Mouse (Mus musculus): Measurements from ENCODE around the gene Trpm3. TPM values are rescaled to one million over a fixed set of nuclear protein-coding genes. Genes with fewer than 3 reads are reported as not detected.

Trpm3 gene
- polyA plus RNA-seq, 1 experiment from 2014 or later, result 1.1 TPM

DNA sequence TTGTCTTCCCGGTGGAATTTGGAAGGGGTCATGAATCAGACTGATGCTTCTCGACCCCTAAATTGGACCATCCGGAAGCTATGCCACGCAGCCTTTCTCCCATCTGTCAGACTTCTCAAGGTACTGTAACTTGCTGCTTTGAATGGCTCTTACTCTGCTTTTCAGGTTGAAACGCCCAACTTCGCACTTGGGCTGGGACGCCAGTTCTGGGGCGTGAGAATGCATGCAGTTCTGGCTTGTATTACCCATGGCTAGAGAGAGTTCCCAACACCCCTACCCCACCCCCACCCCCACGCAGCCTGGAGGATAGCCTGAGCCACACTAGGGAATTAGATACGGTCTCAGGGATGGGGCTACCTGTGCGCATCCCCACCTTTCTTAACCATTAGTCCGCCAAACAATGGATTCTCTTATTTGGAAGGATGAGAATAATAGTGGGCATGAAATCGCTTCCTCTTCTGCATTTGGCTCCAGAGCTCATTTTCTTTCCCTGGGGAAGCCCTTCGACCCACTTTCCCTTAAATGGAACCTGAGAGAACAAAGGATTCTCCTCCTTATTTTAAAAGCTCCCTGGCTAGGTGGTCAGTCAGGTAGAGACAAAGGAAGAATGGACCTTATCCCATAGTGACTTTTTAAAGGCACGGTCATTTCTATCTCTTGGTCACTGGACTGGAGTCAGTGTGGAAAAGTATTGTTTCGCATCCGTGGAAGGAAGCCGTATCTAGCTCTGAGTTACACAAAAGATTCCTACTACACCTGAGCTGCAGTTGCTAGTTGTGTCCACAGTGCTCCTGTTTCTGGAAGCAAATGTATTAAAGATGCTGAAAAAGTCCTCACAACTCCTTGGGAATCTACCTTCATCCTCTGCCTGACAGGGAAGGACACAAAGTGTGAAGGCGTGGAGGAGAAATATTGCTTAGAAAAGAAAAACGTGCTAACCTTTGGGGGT lies 309.8 kb downstream of the Trpm3 start:
- peaks cover 18% of the 10 kb centered on the region for H3K4me1 ChIP-seq
- WGBS, result 28% methylated on average over 20 of the region's 20 CpGs
- H3K36me3 ChIP-seq, result no peaks in the 10 kb centered on the region
- no peak overlapping the region for H3K9ac ChIP-seq
- H3K27me3 ChIP-seq, result peaks cover 3% of the 10 kb centered on the region; the same call in 1 of the 2 replicates
- peak overlapping the region; percentile 37 for H3K4me3 ChIP-seq
- H3K9me3 ChIP-seq, result no peaks in the 10 kb centered on the region
- no peak overlapping the region for H3K27ac ChIP-seq
- H3K4me2 ChIP-seq, result peak overlapping the region; percentile 81
- ATAC-seq (ENCODE audit: borderline replicate concordance, extremely low read depth, low FRiP score, low TSS enrichment), result no peak

DNA sequence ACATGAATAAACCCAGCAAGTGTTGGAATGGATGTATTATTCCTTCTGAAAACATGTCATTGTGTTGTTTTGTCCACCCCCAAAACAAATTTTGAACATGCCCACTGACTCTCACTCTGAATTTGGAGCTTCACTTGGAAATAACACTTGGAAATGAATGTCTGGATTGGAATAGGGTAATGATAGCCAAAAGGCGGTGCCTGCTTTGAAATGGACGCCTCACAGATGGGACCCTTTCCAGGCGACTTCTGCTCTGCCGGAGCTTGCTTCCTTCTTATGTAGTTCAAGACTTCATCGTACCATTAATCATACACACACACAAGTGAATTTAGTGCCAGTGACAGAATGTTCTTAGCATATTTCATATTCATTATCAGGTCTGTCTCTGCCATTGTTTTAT lies 312.4 kb downstream of the Trpm3 start:
- no peak for ATAC-seq (ENCODE audit: borderline replicate concordance, extremely low read depth, low FRiP score, low TSS enrichment)
- no peak overlapping the region for H3K4me2 ChIP-seq
- no peak overlapping the region for H3K4me3 ChIP-seq
- H3K4me1 ChIP-seq, result peaks cover 18% of the 10 kb centered on the region
- H3K27me3 ChIP-seq, result peaks cover 3% of the 10 kb centered on the region; the same call in 1 of the 2 replicates
- H3K27ac ChIP-seq, result no peak overlapping the region
- H3K9me3 ChIP-seq, result no peaks in the 10 kb centered on the region
- no peak overlapping the region for H3K9ac ChIP-seq
- H3K36me3 ChIP-seq, result no peaks in the 10 kb centered on the region
- WGBS, result 65% methylated on average over 5 of the region's 5 CpGs

DNA sequence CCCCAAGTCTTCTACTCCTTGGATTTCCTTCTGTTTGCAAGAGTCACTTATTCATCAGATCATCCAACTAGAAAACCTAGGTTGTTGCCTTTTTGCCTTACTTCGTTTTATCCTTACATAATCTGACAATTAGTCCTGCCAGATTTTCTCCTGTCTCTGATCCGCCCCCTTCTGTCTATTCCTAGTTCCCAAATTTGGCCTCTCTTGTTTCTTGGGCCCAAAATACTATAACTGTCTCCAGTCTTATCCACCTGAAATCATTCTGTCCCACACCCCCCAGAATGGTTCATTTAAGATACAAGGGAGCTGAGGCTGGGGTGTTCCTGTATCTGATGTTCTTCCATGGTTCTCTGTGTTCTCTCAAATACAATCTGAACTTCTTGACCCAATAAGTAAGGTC lies 318.1 kb downstream of the Trpm3 start:
- no peaks in the 10 kb centered on the region for H3K27me3 ChIP-seq
- no peak overlapping the region for H3K9ac ChIP-seq
- H3K36me3 ChIP-seq, result no peaks in the 10 kb centered on the region
- H3K4me3 ChIP-seq, result no peak overlapping the region
- no peaks in the 10 kb centered on the region for H3K4me1 ChIP-seq
- no peaks in the 10 kb centered on the region for H3K9me3 ChIP-seq
- no peak overlapping the region for H3K4me2 ChIP-seq
- no peak overlapping the region for H3K27ac ChIP-seq
- no peak for ATAC-seq (ENCODE audit: borderline replicate concordance, extremely low read depth, low FRiP score, low TSS enrichment)
- 82% methylated on average over 2 of the region's 2 CpGs for WGBS

DNA sequence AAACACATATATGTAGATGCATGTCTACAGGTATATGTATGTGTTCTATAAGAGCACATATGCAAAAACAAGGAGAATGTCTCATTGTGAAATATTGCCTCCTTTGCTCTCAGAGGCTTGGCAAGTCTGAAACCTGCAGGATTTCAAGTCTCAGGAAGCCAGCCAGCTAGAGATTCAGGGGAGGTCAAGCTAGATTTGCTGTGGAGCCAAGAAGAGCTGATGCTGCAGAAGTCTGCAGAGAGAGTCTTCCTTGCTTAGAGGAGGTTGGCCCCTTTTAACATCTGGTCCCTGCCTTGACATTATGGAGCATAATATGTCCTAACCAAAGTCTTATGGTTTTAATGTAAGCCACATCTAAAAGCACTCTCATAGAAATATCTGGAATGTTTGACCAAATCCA lies 323.2 kb downstream of the Trpm3 start:
- H3K9ac ChIP-seq, result no peak overlapping the region
- H3K4me1 ChIP-seq, result no peaks in the 10 kb centered on the region
- H3K27ac ChIP-seq, result no peak overlapping the region
- no peaks in the 10 kb centered on the region for H3K27me3 ChIP-seq
- ATAC-seq (ENCODE audit: borderline replicate concordance, extremely low read depth, low FRiP score, low TSS enrichment), result no peak
- H3K36me3 ChIP-seq, result no peaks in the 10 kb centered on the region
- H3K4me2 ChIP-seq, result no peak overlapping the region
- H3K9me3 ChIP-seq, result no peaks in the 10 kb centered on the region
- no peak overlapping the region for H3K4me3 ChIP-seq

DNA sequence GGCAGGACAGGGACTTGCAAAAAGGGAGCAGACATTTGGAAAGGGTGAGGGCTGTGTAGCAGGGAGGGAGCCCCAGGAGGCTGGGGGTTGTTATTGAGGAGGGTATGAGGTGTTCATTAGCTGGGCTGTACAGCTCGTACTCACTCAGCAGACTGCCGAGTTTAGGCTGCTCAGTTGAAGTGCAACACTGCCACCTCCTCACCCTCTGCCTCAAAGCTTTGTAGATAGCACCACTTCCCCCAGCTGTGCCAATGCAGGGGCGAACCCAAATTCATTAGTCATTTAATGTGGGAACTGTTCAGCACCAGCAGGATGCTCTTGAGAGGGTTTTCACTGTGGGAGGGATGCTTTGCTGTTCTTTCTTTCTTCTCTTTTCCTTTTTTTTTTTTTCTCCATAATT lies 324.7 kb downstream of the Trpm3 start:
- Histone ChIP-seq H3K9me3 (no peaks in the 10 kb centered on the region), H3K9ac (no peak overlapping the region), H3K27ac (no peak overlapping the region), H3K4me2 (no peak overlapping the region), H3K4me3 (no peak overlapping the region), H3K4me1 (peaks cover 5% of the 10 kb centered on the region; the same call in 1 of the 2 replicates), H3K27me3 (no peaks in the 10 kb centered on the region), H3K36me3 (no peaks in the 10 kb centered on the region)
- ATAC-seq (ENCODE audit: borderline replicate concordance, extremely low read depth, low FRiP score, low TSS enrichment), result no peak
- WGBS, result 41% methylated on average over 3 of the region's 3 CpGs

DNA sequence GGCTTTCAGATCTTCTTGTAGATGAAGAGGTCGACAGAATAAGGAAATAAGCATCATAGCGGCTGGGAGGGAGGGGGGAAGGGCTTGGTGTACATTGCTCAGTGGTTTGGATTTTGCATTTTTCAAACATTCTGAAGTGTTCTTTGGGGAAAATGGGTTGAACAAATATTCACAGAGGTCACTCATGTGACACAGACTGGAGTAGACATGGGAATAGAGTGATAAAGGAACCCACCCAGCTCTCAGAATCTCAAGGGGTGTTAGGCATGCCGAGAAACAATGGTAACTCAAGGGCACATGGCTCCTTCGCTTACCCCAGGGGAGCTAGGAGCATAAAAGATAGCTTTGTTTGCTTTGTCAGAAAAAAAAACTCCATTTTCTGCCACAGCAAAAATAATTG lies 330.8 kb downstream of the Trpm3 start:
- H3K27me3 ChIP-seq, result no peaks in the 10 kb centered on the region
- H3K4me2 ChIP-seq, result no peak overlapping the region
- no peak overlapping the region for H3K9ac ChIP-seq
- no peak overlapping the region for H3K4me3 ChIP-seq
- WGBS, result 57% methylated on average over 4 of the region's 4 CpGs
- H3K9me3 ChIP-seq, result no peaks in the 10 kb centered on the region
- H3K27ac ChIP-seq, result no peak overlapping the region
- peaks cover 8% of the 10 kb centered on the region; the same call in 1 of the 2 replicates for H3K4me1 ChIP-seq
- ATAC-seq (ENCODE audit: borderline replicate concordance, extremely low read depth, low FRiP score, low TSS enrichment), result peak; percentile 49; the same call in 1 of the 2 replicates
- H3K36me3 ChIP-seq, result no peaks in the 10 kb centered on the region

DNA sequence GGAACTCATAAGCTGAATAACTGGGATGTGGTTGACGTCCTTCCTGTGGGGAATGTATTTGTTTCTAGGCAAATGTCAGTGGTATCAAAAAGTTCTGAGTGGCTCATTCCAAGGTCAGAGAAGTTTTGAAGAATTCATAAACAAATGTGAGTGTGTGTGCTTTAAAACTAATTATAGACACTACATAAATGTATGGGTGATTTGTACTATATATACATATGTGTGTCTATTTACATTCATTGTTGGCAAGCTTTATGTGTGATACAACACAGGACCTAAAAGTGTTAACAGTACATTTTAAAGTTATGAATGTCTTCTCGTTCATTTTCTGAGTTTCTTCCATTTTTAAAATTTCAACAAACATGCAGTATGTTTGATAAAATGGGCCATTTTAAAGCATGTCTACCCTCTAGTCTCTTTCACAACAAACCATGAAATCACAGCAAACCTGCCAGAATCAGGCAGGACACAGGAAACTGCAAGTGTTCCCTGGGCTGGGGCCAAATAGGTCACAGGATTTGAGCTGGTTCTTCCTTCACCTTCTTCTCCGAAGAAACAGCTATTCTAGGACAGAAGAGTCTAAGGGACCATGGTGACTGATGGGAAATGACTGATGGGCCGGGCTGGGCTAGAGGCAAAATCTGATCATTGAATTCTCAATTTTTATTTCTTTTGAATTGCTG lies 334.3 kb downstream of the Trpm3 start:
- Histone ChIP-seq H3K27me3 (no peaks in the 10 kb centered on the region), H3K9me3 (no peaks in the 10 kb centered on the region), H3K4me2 (no peak overlapping the region), H3K4me3 (no peak overlapping the region), H3K9ac (no peak overlapping the region), H3K36me3 (no peaks in the 10 kb centered on the region), H3K4me1 (peaks cover 3% of the 10 kb centered on the region; the same call in 1 of the 2 replicates), H3K27ac (peak overlapping the region; percentile 27; the same call in 1 of the 2 replicates)
- WGBS, result 48% methylated on average over 4 of the region's 4 CpGs
- ATAC-seq (ENCODE audit: borderline replicate concordance, extremely low read depth, low FRiP score, low TSS enrichment), result no peak

DNA sequence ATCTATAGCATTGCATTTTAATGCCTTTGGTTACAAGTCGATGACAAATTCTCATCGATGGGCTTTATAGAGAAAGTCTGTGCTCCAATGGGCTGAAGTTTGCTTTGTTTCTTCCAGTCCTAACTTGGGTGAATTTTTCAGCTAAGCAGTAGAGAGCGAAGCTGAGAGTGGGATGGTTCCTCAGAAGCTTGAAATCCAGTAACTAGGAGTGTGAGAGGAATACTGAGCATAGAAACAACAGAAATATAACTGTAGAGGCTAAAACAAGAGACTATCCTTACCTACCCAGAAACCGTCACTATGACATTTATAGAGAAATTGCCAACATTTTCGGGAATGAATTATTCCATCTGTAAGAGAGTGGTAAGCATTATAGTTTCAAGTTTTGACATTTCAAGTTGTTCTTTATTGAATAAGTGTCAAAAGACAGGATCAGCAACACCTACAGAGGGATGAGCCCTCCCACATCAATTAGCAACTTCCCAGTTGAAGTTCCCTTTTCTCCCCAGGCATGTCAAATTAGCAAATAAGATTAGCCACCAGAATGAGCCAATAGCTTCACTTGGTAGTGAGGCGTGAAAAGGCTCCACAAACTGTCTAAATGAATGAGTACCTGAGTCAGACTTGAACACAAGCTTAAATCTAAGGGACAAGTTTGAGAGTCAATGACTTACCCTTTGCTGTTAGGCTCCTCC lies 339.6 kb downstream of the Trpm3 start:
- no peak for ATAC-seq (ENCODE audit: borderline replicate concordance, extremely low read depth, low FRiP score, low TSS enrichment)
- no peak overlapping the region for H3K4me2 ChIP-seq
- WGBS, result 86% methylated on average over 6 of the region's 6 CpGs
- H3K4me1 ChIP-seq, result no peaks in the 10 kb centered on the region
- no peaks in the 10 kb centered on the region for H3K36me3 ChIP-seq
- H3K9ac ChIP-seq, result no peak overlapping the region
- no peak overlapping the region for H3K4me3 ChIP-seq
- no peak overlapping the region for H3K27ac ChIP-seq
- no peaks in the 10 kb centered on the region for H3K27me3 ChIP-seq
- H3K9me3 ChIP-seq, result no peaks in the 10 kb centered on the region

DNA sequence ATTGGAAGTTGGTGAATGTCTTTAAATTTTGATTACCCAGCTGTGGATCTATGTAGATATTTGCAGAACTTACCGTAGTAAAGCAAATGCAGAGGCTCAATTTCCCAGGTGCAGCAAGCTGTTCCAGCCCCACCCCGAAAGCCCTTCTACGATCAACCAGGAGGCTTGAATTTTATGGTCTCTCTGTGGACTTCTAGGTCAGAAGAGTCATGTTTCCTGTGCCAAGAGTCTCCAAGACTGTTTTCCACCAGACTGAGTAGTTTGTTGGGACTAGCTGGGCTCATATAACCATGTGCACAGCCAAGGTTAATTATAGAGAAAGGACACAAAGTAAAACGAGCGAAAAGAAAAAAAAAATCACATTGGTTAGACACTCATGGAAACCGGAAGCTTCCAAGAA lies 364.6 kb downstream of the Trpm3 start:
- H3K4me2 ChIP-seq, result no peak overlapping the region
- H3K9ac ChIP-seq, result no peak overlapping the region
- H3K27me3 ChIP-seq, result no peaks in the 10 kb centered on the region
- H3K4me1 ChIP-seq, result no peaks in the 10 kb centered on the region
- no peak overlapping the region for H3K27ac ChIP-seq
- WGBS, result 87% methylated on average over 6 of the region's 6 CpGs
- no peaks in the 10 kb centered on the region for H3K36me3 ChIP-seq
- H3K9me3 ChIP-seq, result no peaks in the 10 kb centered on the region
- ATAC-seq (ENCODE audit: borderline replicate concordance, extremely low read depth, low FRiP score, low TSS enrichment), result no peak
- H3K4me3 ChIP-seq, result no peak overlapping the region

DNA sequence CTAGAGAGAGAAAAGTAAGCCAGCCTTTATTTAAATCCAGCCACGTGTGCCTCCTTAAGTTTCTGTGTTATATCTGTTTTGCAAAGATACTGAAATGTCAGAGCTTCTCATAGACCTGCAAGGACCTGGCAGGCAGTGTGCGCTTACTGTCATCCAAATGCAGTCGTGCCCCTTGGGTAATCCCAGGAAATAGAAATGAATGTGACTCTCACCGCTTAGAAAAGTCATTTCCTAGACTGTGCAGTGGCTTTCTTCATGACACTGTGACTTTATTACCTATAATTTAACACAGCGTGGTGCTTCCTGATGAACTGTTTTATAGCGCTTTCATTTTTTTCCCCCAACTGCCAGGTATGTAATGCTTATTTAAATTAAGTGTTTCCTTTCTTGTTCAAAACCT lies 379.7 kb downstream of the Trpm3 start:
- H3K27ac ChIP-seq, result no peak overlapping the region
- H3K27me3 ChIP-seq, result no peaks in the 10 kb centered on the region
- no peaks in the 10 kb centered on the region for H3K36me3 ChIP-seq
- H3K9me3 ChIP-seq, result no peaks in the 10 kb centered on the region
- no peak overlapping the region for H3K4me3 ChIP-seq
- H3K4me1 ChIP-seq, result no peaks in the 10 kb centered on the region
- WGBS, result 72% methylated on average over 6 of the region's 6 CpGs
- H3K4me2 ChIP-seq, result no peak overlapping the region
- H3K9ac ChIP-seq, result no peak overlapping the region
- ATAC-seq (ENCODE audit: borderline replicate concordance, extremely low read depth, low FRiP score, low TSS enrichment), result no peak

DNA sequence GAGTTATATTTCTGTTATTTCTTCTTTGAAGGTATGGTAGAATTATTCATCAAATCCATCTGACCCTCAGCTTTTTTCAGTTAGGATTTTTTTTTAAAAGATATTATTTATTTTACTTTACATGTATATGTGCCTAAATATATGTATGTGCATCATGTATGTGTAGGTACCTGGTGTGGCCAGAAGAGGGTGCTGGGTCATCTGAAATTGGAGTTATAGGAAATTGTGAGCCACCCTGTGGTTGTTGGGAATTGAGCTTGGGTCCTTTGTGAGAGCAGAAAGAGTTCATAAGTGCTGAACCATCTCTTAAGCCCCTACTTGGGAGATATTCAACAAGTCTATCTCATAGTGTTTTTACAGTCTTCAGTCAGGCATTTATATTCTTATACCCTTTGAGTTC lies 389.1 kb downstream of the Trpm3 start:
- no peaks in the 10 kb centered on the region for H3K36me3 ChIP-seq
- H3K27me3 ChIP-seq, result no peaks in the 10 kb centered on the region
- H3K27ac ChIP-seq, result no peak overlapping the region
- no peak for ATAC-seq (ENCODE audit: borderline replicate concordance, extremely low read depth, low FRiP score, low TSS enrichment)
- no peaks in the 10 kb centered on the region for H3K9me3 ChIP-seq
- no peak overlapping the region for H3K4me3 ChIP-seq
- no peak overlapping the region for H3K9ac ChIP-seq
- H3K4me2 ChIP-seq, result no peak overlapping the region
- H3K4me1 ChIP-seq, result no peaks in the 10 kb centered on the region

All from lung, embryonic 15.5 days (tissue).